Mouse (Mus musculus): ENCODE measurements around the gene Kdm1a.

Gene Kdm1a

GRCm38 (mm10) chr4:136602568-136602967 is at the start of gene Kdm1a:
TSS of gene Kdm1a (minus strand) at chr4:136602723.
- peak; percentile 85 to 86 for DNase-seq

GRCm38 (mm10) chr4:136651882-136652527 is 49.5 kb upstream of the Kdm1a start:
- DNase-seq: no peak

DNA sequence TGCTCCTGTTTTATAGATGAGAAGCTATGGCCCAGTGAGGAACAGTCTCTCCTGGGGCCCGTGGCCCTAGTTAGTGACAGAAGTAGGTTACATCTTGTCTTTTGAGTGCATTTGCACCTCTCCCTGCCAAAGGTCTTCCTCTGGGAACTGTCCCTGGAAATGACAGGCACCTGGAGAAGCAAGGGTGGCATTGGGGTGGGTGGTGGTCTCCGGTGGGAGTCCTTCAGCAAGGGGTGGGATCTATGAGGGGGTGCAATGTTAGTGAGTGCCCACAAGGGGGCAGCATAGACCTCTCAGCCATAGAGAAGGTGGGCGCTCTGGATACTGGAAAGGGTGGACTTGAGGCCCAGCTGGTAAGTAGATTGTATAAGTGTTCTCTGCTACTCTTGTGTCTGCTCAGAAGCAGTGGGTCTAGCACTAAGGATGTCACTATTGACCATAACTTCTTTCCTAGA is 48.9 kb upstream of the Kdm1a start:
- DNase-seq: no peak

- no peak for DNase-seq
Measured at GRCm38 (mm10) chr4:136650261-136650660, 47.7 kb upstream of the Kdm1a start.

DNA sequence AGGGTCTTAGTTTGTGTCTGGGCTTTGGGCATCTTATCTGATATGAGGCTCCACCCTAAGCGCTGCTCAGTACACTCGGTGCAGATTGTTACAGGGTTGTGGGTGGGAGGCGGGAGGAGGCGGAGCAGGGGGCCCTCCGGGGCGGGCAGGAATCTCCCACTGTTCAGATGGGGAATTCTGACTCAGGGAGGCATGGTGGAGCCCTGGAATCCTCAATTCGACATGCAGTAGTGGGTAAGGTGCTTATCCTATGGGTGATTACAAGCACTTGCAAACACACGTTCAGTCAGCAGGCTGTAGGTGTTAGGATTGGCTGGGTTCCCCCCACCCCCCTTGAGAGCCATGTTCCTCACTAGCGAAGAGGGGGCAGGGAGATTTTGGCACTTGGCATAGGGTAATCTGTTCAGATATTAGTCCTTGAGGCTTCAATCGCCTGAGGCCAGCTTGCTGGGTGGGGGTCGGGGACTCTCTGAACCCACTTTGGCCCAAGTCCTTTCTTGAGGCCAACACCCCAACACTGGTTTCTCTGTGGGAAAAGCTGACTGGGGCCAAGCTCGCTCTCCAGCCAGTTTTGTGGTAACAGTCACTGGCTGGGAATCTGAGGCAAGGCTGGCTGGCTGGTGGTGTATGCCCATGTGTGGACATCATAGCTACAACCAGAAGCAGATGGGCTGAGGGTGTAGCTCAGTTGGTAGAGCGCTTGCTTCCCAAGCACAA is 47.1 kb upstream of the Kdm1a start:
- no peak for DNase-seq

DNA sequence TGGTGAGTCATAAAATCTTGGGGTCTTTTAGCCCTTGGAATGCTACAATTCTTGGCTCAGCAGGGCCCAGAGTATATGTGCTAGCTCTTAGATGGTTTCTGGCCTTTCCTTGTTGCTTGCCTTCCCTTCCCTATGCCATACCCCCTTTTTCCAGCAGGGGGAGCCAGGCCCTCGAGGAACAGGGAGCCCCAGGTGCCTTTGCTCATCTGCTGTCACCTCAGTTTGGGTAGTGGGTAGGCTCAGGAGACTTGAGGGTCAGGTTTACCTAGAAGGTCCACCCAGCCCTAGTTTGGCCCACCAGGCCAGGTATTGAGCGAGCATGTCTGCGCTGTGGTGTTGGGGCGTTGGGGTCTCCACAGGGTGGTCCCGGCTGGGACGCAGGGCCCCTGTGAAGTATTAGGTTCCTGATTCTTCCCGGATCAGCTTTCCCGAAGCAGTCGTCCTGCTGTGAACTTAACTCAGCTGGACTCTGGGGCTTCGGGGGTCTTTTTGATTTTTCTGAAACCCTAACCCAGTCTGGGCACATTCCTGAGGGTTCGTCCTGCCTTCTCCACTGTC is 46.5 kb upstream of the Kdm1a start:
- DNase-seq: peak; percentile 30 to 40

- DNase-seq: no peak
Measured at GRCm38 (mm10) chr4:136638890-136639289, 36.4 kb upstream of the Kdm1a start.

- no peak for DNase-seq
Measured at GRCm38 (mm10) chr4:136638230-136638750, 35.8 kb upstream of the Kdm1a start.

DNA sequence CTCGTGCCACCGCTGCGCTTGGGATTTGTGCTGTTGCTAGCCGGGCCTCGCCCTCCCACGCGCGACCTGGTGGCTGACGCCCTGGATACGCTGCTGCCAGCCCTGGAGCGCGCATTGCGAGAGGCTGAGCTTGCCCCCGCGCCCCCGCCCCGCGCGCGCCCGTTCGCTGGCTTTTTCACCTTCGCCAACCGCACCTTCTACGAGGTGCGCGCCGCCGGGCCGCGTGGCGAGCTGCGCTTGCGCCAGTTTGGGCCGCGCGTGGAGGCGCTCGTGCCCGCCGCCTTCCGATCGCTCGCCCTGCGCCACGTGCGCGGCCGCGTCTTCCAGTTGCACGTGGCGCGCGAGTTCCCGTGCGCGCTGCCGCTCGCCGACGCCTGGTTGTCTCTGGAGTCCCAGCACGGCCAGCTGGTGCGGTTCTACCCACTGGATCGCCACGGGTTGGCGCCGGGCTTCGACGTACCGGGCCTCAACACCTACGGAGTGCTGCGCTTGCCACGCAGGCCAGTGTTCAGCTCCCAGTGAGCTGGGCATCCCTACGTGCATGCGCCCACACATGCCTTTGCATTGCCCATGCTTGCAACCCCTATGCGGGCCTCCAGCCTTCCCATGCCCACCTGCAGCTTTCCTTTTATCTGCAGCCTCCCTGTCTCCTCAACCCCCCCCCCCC is 35.2 kb upstream of the Kdm1a start:
- no peak for DNase-seq

DNA sequence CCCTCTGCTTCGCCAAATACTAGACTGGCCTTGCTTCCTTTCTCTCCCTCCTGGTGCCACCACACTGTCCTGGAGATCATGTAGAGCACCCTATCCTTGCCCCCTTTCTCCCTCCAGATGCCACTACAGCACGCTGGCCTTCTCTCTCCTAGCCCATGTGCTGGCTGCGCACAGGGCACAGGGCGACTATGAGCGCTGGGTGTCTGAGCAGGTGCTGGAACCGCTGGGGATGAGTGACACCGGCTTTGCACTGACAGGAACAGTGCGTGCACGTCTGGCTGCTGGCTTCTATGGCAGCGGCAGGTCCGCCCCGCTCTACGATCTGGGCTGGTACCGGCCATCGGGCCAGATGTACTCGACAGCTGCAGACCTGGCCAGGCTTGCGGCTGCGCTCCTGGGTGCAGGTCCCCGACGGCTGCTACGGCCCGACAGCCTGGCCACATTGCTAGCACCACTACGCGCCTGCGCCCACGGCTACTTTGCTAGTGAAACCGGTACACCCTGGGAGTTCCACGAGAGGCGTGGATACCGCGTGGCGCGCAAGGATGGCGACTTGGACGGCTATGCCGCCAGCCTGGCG is 34.5 kb upstream of the Kdm1a start:
- DNase-seq: no peak

DNA sequence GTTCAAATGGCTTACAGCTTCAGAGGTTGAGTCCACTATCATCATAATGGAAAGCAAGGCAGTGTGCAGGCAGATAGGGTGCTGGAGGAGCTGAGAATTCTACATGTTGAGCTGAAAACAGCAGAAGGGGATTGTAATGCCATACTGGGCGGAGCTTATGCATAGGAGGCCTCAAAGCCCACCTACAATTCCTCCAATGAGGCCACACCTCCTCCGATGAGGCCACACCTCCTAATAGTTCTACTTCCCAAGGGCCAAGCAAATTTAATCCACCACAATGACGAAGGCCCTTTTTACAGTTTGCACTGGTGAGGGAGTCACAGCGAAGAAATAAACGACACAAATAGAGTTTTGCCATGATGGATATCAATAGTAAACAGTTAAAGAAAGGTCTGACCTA is 34.0 kb upstream of the Kdm1a start:
- no peak for DNase-seq

GRCm38 (mm10) chr4:136635995-136636394 is 33.5 kb upstream of the Kdm1a start:
- no peak for DNase-seq

- no peak for DNase-seq
Measured at GRCm38 (mm10) chr4:136631237-136631994, 28.9 kb upstream of the Kdm1a start.

DNA sequence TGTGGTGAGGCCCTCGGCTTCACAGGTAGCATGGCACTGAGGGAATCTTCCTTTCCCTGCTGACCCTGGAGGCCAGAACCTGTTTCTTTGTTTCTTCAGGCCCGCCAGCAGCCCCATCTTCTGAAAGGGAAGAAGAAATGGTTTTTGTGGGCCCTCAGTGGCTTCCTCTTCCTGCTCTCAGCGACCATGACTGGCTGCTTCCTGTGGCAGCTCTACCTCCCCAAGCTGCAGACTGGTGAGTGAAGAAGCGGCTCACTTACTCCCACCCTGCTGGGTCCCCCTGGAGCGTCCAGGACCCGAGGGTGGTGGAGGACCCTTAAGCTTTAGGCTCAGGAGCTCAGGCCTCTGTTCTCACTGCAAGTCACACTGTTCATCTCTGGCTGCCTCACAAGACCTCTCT is 24.1 kb upstream of the Kdm1a start:
- no peak for DNase-seq

GRCm38 (mm10) chr4:136622388-136622787 is 19.9 kb upstream of the Kdm1a start, which contains the start of gene Lactbl1:
TSS of gene Lactbl1 (plus strand) at chr4:136622621.
- DNase-seq: no peak

GRCm38 (mm10) chr4:136621956-136622355 is 19.4 kb upstream of the Kdm1a start:
- no peak for DNase-seq

DNA sequence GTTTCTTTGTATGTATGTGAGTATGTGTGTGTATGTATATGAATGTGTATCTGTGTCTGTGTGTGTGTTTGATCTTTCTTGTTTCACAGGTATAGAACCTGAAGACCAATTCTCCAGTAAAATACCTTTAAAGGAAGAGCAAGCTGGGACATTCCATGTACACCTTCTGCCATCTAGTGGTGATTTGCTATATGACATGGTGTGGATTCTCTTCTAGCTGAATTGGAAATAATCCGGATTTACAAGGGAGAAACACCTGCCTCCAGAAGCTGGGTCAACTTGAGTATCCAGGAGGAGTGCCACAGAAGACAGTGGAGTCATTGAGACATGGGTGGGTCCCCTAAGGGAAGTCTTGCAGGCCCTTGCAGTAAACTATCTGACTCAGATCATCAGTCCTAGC is 18.8 kb upstream of the Kdm1a start:
- DNase-seq: no peak

DNA sequence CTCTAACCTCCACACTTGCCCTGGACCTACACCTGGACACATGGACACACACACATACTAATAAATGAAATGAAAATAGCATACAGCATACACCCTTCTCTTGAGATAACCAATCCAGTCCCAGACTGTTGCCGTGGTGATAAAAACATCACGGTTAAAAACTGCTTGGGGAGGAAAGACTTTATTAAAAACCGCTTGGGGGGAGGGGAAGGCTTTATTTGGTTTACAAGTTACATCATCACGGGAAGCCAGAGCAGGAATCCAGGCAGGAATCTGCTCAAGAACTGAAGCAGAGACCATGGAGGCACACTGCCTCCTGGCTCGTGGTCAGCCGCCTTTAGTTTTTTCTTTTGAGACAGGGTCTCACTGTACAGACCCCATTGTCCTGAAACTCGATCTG is 11.1 kb upstream of the Kdm1a start:
- DNase-seq: no peak

GRCm38 (mm10) chr4:136610387-136610856 is 7.9 kb upstream of the Kdm1a start, which contains the start of gene Tex46:
TSS of gene Tex46 (plus strand) at chr4:136610437.
- DNase-seq: no peak

GRCm38 (mm10) chr4:136605756-136606485 is 3.4 kb upstream of the Kdm1a start:
- no peak for DNase-seq

DNA sequence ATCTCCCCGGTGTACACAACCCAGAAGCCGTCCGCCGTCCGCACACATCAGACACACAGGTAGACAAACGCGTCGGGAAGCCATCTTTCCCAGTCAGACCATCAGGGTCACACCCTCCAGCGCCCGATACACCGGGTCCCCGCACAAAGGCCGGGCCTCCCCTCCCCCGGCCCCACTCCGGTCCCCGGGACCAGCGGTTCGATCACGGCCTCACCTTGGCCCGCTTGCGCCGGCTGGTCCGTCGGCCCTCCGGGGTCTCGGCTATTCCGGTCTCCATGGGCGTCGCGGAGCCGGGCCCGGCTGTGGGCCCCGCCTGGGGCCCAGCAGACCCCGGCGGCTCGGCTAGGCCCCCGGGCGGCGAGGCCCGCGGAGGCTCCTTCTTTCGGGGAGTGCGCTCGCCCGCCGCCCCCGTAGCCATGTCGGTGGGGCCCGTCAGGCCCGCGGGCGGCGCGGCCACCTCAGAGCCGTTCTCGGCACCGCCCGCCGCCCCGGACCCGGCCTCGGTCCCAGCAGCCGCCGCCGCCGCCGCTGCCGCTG is 437 bp downstream of the Kdm1a start:
- peak; percentile 20 to 41 for DNase-seq
